Mouse (Mus musculus): Measurements from ENCODE around the gene Gm9857.

Gene Gm9857

DNA sequence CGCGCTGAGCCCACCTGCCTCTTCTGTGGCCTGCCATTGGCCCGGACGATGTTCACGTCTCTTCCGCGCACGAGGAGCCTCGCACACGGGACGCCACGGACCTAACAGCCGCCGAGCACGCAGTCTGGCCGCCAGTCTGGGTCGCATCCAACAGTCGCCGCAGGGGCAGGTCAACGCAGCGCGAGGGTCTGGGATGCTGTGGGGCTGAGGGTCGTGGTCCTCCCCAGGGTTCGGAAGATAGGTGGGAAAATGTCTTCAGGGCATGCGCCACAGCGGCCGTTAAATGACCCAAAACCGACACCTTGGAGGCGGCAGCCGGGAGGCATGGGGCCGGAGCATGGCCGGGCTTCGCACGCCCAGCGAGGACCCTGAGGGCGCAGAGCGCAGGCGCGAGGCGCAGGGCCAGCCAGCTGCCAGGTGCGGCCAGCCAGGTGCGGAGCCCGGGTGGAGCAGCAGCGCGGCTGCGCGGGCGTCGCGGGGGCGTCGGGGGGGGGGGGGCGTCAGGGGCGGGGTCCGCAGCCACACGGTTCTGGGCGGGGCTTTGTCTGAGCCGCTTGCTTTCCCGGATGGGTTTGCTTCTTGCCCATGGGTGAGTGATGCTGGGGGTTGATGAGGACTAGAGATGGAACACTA lies at the start of gene Gm9857:
Gm9857 (minus strand) TSS at position 445 of the 633 bp plus-strand sequence.
- DNase-seq (ENCODE audit: low read depth, low spot score) = peak; percentile 41

DNA sequence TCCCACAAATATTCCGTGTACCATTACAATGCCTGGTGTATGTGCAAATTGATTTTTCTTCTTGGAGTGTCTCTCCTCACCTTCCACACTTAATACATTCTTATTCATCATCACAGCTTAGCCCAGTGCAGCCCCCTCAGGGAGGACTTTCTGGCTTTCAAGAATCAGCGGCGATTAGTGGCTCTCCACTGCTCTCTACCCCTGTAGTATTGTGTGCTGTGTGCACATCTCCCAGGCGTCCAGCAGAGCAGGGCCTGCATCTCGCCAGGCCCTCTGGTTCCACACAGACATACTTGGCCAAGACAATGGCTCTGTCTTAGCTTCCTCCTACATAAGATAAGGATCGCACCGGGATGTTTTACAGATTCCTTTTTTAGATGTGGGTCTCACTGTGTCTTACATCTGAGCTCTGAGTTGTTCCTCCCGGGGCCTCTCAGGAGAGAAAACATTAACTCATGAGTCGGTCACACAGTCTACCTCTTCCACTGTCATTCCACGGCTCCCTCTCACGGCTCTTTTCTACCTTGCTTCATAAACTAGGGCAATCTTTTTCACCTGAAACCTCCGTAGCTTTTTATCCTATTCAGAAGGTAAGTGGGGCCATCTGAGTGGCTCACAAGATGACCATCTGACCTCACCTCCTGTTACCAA lies 46.9 kb upstream of the Gm9857 start:
- DNase-seq (ENCODE audit: low read depth, low spot score) = no peak

DNA sequence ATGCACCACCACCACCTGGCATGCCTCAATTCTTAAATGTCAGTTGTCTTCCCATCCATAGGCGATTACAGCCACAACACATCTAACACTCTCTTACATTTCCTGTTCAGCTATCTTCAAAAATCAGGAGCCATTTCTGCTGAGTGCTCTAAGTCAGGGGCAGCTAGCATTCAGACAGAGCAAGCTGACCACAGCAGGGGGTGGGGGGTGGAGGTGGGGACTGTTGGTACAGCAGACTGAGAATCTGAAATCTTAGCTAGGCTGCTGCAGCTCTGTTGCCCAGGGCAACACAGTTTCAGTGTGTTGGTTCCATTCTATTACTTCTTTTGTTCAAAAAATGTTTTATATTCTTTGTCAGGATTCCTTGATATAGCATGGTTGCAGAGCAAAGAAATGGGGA lies 46.3 kb upstream of the Gm9857 start:
- DNase-seq (ENCODE audit: low read depth, low spot score) = no peak

DNA sequence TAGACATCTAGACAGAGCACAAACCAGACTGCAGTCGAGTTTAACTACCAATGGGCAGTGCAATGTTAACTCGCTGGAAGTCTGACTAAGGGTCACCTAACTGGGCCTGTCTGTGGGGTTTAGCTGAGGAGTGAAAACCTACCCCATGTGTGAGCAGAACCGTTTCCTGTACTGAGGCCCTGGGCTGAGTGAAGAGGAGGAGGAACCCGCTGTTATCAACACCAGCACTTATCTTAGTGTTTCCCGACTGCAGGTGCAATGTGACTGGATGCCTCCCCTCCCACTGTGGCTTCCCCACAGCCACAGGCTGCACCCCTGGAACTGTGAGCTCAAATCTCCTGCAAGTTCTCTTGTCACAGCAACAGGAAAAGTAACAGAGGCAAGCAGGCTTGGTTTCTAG lies 43.7 kb upstream of the Gm9857 start:
- DNase-seq (ENCODE audit: low read depth, low spot score) = no peak

DNA sequence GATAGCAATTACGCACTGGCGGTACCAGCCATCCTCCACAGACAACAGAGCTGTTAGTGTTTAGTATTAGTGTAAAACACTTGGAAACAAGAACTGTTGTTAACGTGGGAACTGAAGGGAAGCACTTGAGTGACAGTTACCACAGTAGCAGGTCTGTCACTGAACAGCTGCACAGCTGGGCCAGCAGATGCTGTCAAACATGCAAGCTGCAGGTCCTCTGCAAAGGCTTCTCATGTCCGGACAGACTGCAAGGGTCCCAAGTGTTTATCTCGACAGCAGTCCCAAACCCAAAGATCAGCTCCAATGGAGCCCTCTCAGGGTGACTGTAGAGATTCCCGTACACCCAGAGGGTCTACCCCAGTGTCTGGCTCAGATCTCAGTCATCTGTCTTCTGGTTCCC lies 41.7 kb upstream of the Gm9857 start:
- no peak for DNase-seq (ENCODE audit: low read depth, low spot score)

DNA sequence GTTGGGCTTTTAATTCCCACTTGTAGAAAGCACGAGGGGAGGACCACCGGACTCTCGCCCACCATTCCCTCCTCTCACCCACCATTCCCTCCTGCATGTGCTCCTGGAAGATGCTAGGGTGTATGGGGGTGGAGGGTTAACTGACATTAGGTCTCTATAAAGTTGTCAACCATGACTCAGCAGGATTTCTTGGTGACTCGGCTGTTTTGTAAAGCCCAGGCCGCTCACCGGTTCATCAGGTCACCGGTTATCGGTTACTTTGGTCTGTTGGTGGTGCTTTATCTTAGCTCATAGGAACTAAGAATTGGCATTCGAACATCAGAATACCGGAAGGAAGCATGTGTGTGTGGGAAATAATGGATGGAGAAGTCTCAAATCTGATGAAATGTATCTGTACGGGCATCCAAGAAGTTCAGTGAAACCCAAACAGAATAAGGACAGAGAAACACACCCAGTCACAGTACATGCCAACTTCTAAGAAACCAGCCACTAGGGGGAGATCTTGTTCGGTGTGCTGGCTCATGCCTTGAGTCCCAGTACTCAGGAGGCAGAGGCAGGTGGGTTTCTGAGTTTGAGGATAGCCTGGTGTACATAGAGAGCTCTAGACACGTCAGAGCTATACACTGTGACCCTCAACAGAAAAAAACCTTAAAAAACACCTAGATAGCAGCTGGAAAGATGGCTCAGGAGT lies 37.2 kb upstream of the Gm9857 start:
- DNase-seq (ENCODE audit: low read depth, low spot score) = no peak

DNA sequence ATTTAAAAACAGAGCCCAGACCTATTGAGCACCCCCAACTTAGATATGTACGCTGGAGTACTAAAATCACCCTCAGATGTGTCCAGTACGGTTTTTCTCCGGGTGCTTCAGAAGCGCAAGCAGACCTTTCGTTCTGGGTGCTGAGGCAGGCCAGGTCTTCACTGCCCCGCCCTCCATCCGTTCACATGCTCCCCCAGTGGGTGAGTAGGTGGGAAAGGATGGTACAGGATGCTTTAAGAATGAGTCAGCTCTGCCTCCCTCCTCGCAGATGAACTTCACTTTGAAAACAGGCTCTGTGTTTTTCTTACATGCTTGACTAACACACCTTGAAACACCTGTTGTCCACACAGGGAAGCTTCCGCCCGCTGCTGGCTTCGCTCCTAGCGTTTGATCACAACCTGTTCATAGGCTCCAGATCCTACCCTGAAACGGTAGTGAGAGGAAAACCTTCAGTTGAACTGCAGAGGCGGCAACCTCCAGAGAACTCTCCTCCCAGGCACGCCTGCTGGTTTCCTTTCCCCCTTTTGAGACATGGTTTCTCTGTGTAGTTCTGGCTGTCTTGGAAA lies 34.8 kb upstream of the Gm9857 start:
- no peak for DNase-seq (ENCODE audit: low read depth, low spot score)

DNA sequence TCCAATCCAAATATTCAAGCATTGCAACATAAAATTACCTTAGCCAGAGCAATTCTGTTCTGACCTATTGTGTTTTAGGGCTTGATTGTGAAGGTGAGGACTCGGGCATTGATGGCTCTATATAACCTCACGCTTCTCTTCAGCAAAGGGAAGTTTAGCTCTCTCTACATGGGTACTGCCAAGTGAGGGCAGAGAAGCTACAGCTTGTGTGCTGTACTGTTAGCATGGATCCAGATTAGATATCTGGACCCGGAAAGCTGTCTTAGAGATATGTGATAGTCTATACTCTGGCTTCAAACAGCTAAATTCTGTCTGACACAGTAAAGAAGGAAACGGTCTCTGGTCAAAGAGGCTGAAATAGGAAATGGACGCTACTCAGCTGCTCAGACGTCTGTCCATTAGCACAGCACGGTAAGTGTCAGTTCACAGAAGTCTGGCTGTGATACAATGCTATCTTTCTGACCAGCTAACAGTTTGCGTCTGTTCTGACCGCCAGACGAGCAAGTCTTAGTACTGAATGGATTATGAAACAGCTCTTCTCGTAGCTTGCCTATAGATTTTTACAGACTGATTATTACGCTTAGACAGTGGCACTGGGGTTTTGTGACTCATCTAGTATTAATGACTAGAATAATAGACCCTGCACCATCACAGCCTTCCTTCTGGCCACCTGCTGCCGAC lies 33.9 kb upstream of the Gm9857 start:
- no peak for DNase-seq (ENCODE audit: low read depth, low spot score)

DNA sequence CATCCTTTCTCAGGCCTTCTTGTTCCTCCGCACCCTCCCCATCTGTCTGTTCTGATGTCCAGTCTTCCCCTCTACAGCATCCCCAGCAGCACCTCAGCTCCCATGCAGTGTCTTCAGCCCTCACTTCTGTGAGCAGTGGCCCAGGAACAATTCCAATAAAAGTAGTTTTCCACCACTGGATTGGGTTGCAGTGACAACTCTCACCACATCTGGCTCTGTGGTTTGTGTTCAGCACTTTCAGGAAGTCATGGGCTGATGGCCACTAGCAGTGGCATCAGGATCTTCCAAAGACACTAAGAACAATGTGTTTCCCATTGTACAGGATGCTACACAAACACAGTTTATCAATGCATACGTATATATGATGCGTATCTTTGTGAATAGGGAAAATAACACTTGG lies 25.8 kb upstream of the Gm9857 start:
- DNase-seq (ENCODE audit: low read depth, low spot score) = no peak

DNA sequence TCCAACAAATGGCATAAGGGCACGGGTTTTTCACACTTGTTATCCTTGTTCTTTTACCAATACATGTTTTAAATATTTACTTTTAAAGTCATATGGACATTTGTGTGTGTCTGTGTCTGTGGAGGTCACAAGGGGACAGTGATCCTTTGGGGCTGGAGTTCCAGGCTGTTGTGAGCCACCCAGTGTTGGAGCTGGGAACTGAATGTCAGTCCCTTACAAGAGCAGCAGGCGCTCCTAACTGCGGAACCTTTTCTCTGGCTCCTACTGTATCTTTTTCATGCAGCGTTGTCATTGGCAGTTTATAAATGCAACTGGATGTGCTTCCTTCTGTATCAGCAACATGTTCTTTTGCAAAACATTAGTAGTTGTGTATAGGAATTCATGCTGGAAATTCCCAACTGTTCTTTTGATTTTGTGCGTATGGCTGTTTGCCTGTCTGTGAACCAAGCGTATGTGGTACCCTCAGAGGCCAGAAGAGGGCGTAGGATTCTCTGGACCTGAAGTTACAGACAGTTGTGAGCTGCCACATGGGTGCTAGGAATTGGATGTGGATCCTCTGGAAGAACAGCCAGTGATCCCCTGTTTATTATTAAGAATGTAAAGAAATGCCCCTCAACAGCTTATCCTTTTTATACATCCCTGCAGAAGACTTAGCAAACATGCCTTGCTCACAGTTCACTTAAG lies 24.3 kb upstream of the Gm9857 start:
- no peak for DNase-seq (ENCODE audit: low read depth, low spot score)

DNA sequence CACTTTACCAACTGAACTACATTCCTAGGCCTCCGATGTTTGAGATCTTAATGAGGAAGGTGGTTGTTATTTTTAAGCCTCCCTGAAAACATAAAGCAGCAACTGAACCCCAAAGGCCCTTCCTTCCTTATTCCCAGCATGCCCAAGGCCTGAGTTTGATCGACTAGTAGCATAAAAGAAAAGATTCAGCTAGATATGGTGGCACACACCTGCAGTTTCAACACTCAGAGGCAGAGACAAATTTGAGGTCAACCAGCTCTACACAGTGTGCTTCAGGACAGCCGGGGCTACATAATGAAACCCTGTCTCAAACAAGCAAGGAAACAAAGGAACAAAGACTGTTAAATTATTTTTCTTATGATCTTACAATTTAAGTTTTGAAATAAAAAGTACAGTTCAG lies 23.5 kb upstream of the Gm9857 start:
- DNase-seq (ENCODE audit: low read depth, low spot score) = no peak

DNA sequence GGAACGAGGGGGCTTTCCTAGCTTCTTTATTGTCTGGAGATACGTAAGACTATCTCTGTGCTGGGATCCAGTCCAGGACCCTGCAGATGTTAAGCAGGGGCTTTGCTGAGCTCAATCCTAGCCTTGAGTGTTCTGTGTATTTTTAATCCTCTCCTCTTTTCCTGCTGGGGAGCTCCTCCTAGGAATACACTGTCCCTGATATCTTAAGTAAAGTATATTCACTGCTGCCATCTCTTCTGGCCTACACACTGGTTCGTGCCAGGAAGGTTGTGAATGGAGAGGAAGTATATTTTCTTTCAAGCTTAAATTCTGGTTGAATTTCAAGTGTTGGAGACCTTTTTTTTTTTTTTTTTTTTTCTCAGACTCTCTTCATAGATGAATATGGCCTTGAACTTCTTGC lies 23.0 kb upstream of the Gm9857 start:
- no peak for DNase-seq (ENCODE audit: low read depth, low spot score)

DNA sequence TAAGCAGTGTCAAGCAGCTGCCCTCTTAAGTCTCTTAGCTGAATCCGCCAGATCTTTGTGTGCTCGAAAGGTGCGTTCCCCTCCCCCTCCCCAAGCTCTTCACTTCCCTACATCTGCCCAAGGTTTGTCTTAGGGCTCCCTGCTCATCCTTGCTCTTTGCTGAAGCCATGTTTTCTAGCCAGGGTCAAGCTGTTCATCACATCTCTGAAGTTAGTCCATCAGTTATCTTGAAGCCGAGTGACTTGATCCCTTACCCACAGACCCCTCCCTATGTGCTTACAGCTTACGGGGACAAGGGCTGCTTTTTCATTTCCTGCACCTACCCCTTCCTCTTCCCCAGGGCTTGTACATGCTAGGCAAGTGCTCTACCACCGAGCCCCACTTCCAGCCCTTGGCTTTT lies 21.4 kb upstream of the Gm9857 start:
- no peak for DNase-seq (ENCODE audit: low read depth, low spot score)

DNA sequence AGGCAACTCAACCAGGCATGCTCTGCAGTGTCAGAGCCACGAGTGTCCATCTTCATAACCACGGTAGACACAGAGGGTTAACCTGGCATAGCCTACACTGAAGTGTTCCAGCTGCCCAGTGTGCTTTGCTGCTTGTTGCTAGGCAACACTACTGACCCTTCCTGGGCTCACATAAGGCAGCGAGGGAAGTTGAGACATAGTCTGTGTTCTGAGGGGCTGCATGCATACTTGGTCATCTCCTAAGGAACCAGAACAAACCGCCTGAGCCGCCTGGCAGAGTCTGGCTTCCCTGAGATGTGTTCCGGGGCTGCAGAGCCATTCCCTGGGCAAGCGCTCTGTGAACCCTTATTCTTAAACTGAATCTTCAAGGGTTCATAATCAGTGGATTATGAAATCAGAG lies 21.0 kb upstream of the Gm9857 start:
- DNase-seq (ENCODE audit: low read depth, low spot score) = no peak

DNA sequence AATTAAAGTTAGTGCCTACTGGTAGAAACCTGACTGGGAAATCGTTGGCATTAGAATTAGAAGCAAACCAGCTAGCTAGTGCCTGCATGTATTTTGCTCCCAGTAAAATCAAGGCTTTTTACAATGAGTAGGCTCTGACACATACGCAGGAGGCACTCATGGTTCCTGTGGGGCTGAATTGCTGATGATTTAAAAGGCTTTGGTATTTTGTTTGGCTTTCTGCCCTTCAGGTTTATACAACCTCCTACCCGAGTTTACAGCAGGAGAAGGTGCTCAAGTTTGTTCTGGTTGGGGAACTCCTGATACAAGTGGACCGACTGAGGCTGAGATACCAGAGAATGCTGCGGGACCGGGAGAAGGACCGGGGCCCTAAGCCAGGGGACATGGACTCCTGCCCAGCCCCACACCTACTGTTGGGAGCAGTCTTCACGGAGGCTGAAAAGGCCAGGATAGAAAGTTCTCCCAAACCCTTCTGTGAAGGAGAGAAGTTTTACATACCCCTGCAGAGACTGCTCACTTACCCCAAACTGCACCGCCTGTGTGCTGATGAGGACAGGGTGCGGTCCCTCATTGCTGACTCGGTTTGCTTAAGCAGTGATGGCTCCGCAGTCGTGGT lies 19.5 kb upstream of the Gm9857 start:
- DNase-seq (ENCODE audit: low read depth, low spot score) = no peak

DNA sequence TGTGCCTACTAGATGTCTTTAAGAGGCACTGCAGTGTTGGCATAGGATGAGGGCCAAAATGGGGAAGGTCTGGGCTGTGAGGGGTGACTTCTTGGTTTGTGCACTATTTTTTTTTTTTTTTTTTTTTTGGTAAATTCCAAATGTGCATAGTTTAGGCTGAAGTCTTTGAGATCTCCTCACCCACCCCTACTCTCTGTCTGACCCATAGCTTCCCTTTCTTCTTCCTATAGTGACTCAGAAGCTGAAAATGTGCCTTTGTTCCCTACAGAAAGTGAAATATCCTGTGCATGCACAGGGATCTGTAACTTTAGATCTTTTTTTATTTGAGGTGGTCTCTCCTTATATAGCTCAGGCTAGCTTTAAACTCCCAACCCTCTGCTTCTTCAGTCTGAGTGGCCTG lies 17.7 kb upstream of the Gm9857 start:
- no peak for DNase-seq (ENCODE audit: low read depth, low spot score)

DNA sequence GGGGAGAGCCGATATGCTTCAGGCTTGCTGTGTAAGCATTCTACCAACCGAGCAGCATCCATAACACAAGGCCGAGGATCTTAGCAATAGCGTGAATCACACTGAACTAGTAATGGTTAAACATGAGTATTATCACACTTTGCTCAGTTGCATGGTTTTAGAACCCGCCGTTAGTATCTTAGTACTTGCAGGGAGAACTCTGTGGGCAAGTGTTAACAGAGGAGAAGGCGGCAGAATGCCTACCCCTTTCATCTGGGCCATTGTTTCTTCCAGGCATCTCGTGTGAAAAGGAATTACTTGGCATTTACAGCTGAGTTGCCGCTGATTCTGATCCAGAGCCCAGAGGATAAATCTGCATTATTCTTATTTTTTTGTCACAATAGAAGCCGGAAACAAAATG lies 751 bp upstream of the Gm9857 start:
- DNase-seq (ENCODE audit: low read depth, low spot score) = no peak

DNA sequence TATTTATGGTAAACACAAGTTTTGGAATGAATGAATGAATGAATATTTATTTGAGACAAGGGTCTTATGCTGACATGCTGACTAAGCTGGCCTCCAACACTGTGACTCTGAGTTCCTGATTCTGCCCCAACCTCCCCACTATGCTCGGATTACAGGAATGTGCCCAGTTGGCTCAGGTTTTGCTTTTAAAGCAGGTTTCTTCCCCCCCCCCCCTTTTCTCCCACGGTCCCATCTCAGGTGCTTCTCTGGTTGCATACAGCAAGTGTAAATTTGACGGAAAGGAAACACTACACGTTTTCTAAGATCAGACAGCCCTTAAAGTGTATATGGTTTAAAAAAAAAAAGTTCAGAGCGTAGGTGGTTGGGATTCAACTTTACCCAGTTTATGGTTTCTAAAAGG lies 672 bp downstream of the Gm9857 start, which contains the start of gene Henmt1:
Henmt1 (plus strand) TSS at position 301 of the 400 bp plus-strand sequence.
- DNase-seq (ENCODE audit: low read depth, low spot score) = no peak

DNA sequence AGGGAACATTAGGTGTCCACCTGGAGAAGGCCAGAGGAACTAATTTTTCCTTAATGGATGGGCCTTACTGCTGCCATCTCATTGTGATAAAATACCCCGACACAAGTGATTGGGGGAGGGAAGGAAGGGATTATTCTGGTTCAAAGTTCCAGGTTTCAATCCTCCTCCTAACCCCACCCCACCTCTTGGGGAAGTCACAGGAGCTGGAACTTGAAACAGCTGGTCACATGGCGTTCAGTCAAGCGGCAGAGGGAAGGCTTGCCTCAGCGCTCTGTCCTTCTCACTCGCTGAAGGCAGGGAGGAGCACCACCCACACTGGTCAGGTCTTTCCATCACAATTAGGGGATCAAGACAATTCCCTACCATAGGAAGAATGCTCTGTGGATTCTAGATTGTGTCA lies 1.6 kb downstream of the Gm9857 start:
- DNase-seq (ENCODE audit: low read depth, low spot score) = no peak

DNA sequence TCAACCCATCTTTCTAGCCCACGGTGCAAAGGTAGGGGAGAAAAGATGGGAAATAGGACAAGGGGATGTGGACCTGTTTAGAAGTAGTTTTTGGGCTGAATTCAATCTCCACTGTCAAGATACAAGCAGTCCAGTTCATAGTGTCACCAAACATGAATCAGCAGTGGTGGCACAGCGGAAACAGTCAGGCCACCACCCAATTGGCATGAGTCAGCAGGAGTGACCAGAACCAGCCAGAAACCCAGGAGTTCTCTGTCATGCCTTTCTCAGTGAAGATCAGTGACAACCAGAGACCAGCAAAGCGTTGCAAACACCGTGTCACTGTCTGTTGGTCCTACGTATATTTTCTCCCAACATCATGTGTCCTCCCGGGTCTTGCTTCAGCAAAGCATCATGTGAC lies 6.7 kb downstream of the Gm9857 start:
- no peak for DNase-seq (ENCODE audit: low read depth, low spot score)

DNA sequence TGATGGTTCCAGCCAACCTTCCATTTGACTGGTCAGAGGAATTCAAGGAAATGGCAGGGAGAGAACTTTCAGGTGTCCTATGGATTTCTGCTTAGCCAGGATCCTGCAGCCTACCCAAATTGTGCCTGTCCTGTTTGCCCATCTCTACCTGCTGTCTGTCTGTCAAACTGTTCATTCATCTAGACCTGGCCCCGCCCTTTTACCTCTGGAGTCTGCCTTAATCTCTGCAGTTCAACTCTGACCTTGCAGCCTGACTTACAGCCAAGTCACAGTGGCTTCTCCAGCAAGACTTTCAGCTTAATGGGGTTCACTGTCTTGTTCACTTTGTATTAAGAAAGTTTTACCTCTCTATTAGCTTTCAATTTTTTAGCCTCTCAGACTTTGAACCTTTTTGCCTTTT lies 13.9 kb downstream of the Gm9857 start:
- no peak for DNase-seq (ENCODE audit: low read depth, low spot score)

Data from forelimb bud, embryonic 11.5 days (tissue).